Comparison of ENCODE assay signal across 31 mouse cellular contexts in the genomic region with DNA sequence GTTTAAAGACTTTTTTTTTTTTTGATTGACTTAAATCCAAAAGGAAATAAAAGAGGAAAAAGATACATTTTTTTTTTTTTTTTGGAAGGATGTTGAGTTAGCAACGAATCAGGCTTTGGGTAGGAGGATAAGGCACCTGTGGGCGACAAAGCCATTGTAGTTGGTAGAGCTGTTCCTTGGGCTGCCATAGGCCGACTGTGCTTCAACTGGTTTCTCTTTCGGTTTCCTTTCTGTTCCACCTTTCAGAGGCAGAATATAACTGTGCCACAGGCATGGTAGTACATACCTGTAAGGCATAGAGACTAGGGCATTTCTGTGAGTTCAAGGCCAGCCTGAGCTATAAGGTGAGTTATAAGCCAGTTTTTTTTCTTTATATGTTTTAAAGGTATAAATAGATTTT. TPM values are rescaled to one million over a fixed set of nuclear protein-coding genes. Genes with fewer than 3 reads are reported as not detected.
DNase-seq lines count a peak whose midpoint lies in the region; ATAC-seq lines count a peak whose summit lies in the region.
"Had no signal": no experiment of that assay in that cellular context is flagged by ENCODE, and none has a peak within 500 bp of the region (broad histone marks: within the 10 kb centered on the region; RNA-seq: fewer than 3 reads in every experiment).

No protein-coding gene starts in this region.

- H3K9ac ChIP-seq in midbrain, embryonic 15.5 days = no peak overlapping the region
- H3K9ac ChIP-seq: embryonic facial prominence, embryonic 13.5 days; forebrain, embryonic 12.5 days; forebrain, embryonic 15.5 days; heart, embryonic 12.5 days; heart, embryonic 15.5 days; hindbrain, embryonic 14.5 days; intestine, embryonic 15.5 days had no signal

- peaks cover 22% of the 10 kb centered on the region for H3K36me3 ChIP-seq in midbrain, embryonic 15.5 days (replicated peaks)

- peaks cover 6% of the 10 kb centered on the region; the same call in 1 of the 2 replicates for H3K4me1 ChIP-seq in midbrain, embryonic 15.5 days
- H3K4me1 ChIP-seq: embryonic facial prominence, embryonic 13.5 days; forebrain, embryonic 12.5 days; intestine, embryonic 15.5 days had no signal

- intact Hi-C loops in heart, postnatal 14 days (cut with DNase I) = no loop called here

- H3K4me3 ChIP-seq in midbrain, embryonic 15.5 days = no peak overlapping the region
- H3K4me3 ChIP-seq: embryonic facial prominence, embryonic 10.5 days; embryonic facial prominence, embryonic 13.5 days; erythroblast, embryonic 14.5 days; forebrain, embryonic 12.5 days; forebrain, embryonic 15.5 days; gastrocnemius, adult 2 months; heart, embryonic 12.5 days; heart, embryonic 15.5 days; intestine, embryonic 15.5 days had no signal

- H3K27me3 ChIP-seq in midbrain, embryonic 15.5 days (replicated peaks) = no peaks in the 10 kb centered on the region
- H3K27me3 ChIP-seq: embryonic facial prominence, embryonic 13.5 days; forebrain, embryonic 12.5 days; forebrain, embryonic 15.5 days; heart, embryonic 12.5 days; heart, embryonic 15.5 days; intestine, embryonic 15.5 days; Patski had no signal

- H3K27ac ChIP-seq in midbrain, embryonic 15.5 days = no peak overlapping the region
- H3K27ac ChIP-seq: embryonic facial prominence, embryonic 10.5 days; embryonic facial prominence, embryonic 13.5 days; forebrain, embryonic 12.5 days; forebrain, embryonic 15.5 days; gastrocnemius, adult 2 months; heart, embryonic 15.5 days; hindbrain, embryonic 14.5 days; hindbrain, postnatal 0 days; intestine, embryonic 15.5 days had no signal

- 98% methylated on average over 4 of the region's 4 CpGs for WGBS in midbrain, embryonic 15.5 days

- peak; percentile 81 for DNase-seq in heart, adult 11 months
- DNase-seq in heart, postnatal 14 days = no peak
- DNase-seq in T-cell, adult 2 months (ENCODE audit: low spot score) = peak; percentile 5
- no peak for DNase-seq in lung, adult 18-20 months
- DNase-seq in urinary bladder, postnatal 4 days (ENCODE audit: low spot score in 2 of 2) = no peak
- DNase-seq: adrenal gland, adult 8-10 months; adrenal gland, postnatal 25 days; cerebellum, adult 11-12 months; cerebellum, adult 8-10 months; cerebellum, postnatal 10 days; cerebellum, postnatal 36 days; embryo, embryonic 11 days; gastrocnemius, adult 2 months; gastrocnemius, postnatal 14 days; heart, adult 18-20 months; heart, postnatal 10 days; heart, postnatal 4 days had no signal

- peak; percentile 62 for ATAC-seq in inflammation-experienced regulatory T-cells, adult 6 months
- ATAC-seq in midbrain, embryonic 15.5 days (replicated peaks) = no peak
- ATAC-seq: forebrain, embryonic 15.5 days; hindbrain, postnatal 0 days; intestine, embryonic 15.5 days; Patski had no signal

- H3K4me2 ChIP-seq in midbrain, embryonic 15.5 days = no peak overlapping the region
- H3K4me2 ChIP-seq: embryonic facial prominence, embryonic 13.5 days; forebrain, embryonic 12.5 days; forebrain, embryonic 15.5 days; heart, embryonic 12.5 days; heart, embryonic 15.5 days; hindbrain, embryonic 14.5 days; intestine, embryonic 15.5 days had no signal

- no peaks in the 10 kb centered on the region for H3K9me3 ChIP-seq in midbrain, embryonic 15.5 days
- H3K9me3 ChIP-seq: embryonic facial prominence, embryonic 10.5 days; embryonic facial prominence, embryonic 13.5 days; forebrain, embryonic 12.5 days; forebrain, embryonic 15.5 days; G1E; heart, embryonic 12.5 days; heart, embryonic 15.5 days; intestine, embryonic 15.5 days had no signal

RNA-seq across cellular contexts. Expression of a gene that starts 11.6 kb away (rescaled TPM):
- 10 to 100 TPM; 49.5 to 51.3 TPM for total RNA-seq in heart, postnatal 14 days (2021)
- 10 to 100 TPM; 22.8 to 35.4 (median 30.6) TPM for polyA plus RNA-seq in inflammation-experienced regulatory T-cells, adult 6 months (2017; shearing (Covaris generic))
- 17.5 and 18.8 TPM in 2 replicates for polyA plus RNA-seq in midbrain, embryonic 15.5 days (2015; fragmentation: Nextera tagmentation; extraction: Ambion mirVana)

Comparison
In these comparisons a context has a peak if more than half of its experiments do, and no peak if none do; other contexts are left out.
1. DNase-seq: peak in heart, adult 11 months (single experiment) and T-cell, adult 2 months (single experiment); none in heart, postnatal 14 days (0 of 2), lung, adult 18-20 months (0 of 2) and urinary bladder, postnatal 4 days (0 of 2).